Mouse (Mus musculus) spleen, adult 2 months (tissue): ENCODE data around the gene Ethe1.

Source experiments
- CTCF ChIP-seq: fragments of 200-500 bp; IDR thresholded peaks from 2 replicates; pipeline ENCODE4 v1.5.1; 2011; ENCODE audit warnings: mild to moderate bottlenecking, inconsistent platforms; ENCODE audit not compliant: insufficient read depth, insufficient read length, insufficient replicate concordance; ENCODE audit errors: extremely low read depth
- POLR2A ChIP-seq: fragments of 200-500 bp; IDR thresholded peaks from 2 replicates; pipeline ENCODE4 v1.6.1; 2011; ENCODE audit warnings: low read depth, low read length, inconsistent platforms

- TF ChIP-seq CTCF = no peak
- no peak for TF ChIP-seq POLR2A
Measured at GRCm38 (mm10) chr7:24585995-24586394, 1.3 kb upstream of the Ethe1 start.
